Mouse (Mus musculus) MEL (cell line): ENCODE data around the gene Srxn1. TPM values are rescaled to one million over a fixed set of nuclear protein-coding genes. Genes with fewer than 3 reads are reported as not detected.
"Not testable (repeated sequence)": the region's sequence is repeated elsewhere in the genome, so short reads cannot be mapped to it uniquely, and the experiment has no call there.

ENCODE experiments used
- DNase-seq: peaks from one replicate; pipeline ENCODE4 v3.0.0; 2011; ENCODE audit warnings: low read depth, low spot score
- H3K27ac ChIP-seq: 2 replicates; pipeline ENCODE4 v1.5.1; 2012; ENCODE audit warnings: low read depth, mild to moderate bottlenecking, control low read depth, low read length, moderate library complexity; ENCODE audit not compliant: control insufficient read depth
- H3K27me3 ChIP-seq, 2 experiments: fragments of 150-350 bp in 1 of 2; sonication (generic) in 1 of 2; 2 replicates each; pipeline ENCODE4 v1.6.1; 2012; ENCODE audit warnings: low read length in 2 of 2, mild to moderate bottlenecking in 2 of 2, improper control_type of control experiment in 1 of 2, moderate library complexity in 1 of 2; ENCODE audit not compliant: insufficient read depth in 2 of 2, control insufficient read depth in 1 of 2
- H3K36me3 ChIP-seq, 2 experiments: 2 replicates each; pipeline ENCODE4 v1.6.1; 2012 to 2014; ENCODE audit warnings: low read length in 2 of 2, improper control_type of control experiment in 1 of 2, inconsistent platforms in 1 of 2, mild to moderate bottlenecking in 1 of 2; ENCODE audit not compliant: insufficient read depth in 2 of 2, control insufficient read depth in 1 of 2
- H3K4me1 ChIP-seq, 2 experiments: fragments of 150-350 bp in 1 of 2; sonication (generic) in 1 of 2; 2 replicates each; pipeline ENCODE4 v1.6.1; 2012; ENCODE audit warnings: low read length in 2 of 2, improper control_type of control experiment in 1 of 2, mild to moderate bottlenecking in 1 of 2; ENCODE audit not compliant: insufficient read depth in 2 of 2, control insufficient read depth in 1 of 2
- H3K4me3 ChIP-seq, 2 experiments: fragments of 150-350 bp in 1 of 2; sonication (generic) in 1 of 2; 2 replicates each; pipeline ENCODE4 v1.5.1; 2012; ENCODE audit warnings: low read depth in 2 of 2, low read length in 2 of 2, mild to moderate bottlenecking in 2 of 2, moderate library complexity in 2 of 2, control low read depth in 1 of 2, improper control_type of control experiment in 1 of 2; ENCODE audit not compliant: control insufficient read depth in 1 of 2, insufficient read depth in 1 of 2
- H3K79me2 ChIP-seq: 2 replicates; pipeline ENCODE4 v1.6.1; 2012; ENCODE audit warnings: mild to moderate bottlenecking, low read length, moderate library complexity; ENCODE audit not compliant: control insufficient read depth, poor library complexity, insufficient read depth
- H3K9ac ChIP-seq: 2 replicates; pipeline ENCODE4 v1.6.1; 2012; ENCODE audit warnings: low read depth, mild to moderate bottlenecking, control low read depth, low read length, moderate library complexity; ENCODE audit not compliant: control insufficient read depth, poor library complexity, severe bottlenecking
- H3K9me3 ChIP-seq: fragments of 150-350 bp; sonication (generic); replicated peaks from 2 replicates; pipeline ENCODE4 v1.6.1; 2012; ENCODE audit warnings: mild to moderate bottlenecking, low read length, improper control_type of control experiment, moderate library complexity; ENCODE audit not compliant: insufficient read depth
- CHD1 ChIP-seq: IDR thresholded peaks from 2 replicates; pipeline ENCODE4 v1.6.1; 2012; ENCODE audit warnings: low read depth, mild to moderate bottlenecking, inconsistent platforms, low read length, improper control_type of control experiment
- CTCF ChIP-seq, 3 experiments: IDR thresholded peaks in 2 of 3; conservative IDR thresholded peaks in 1 of 3; 2 replicates each; pipeline ENCODE4 v1.5.1; 2011 to 2012; ENCODE audit warnings: low read length in 3 of 3, low read depth in 2 of 3, mild to moderate bottlenecking in 2 of 3, improper control_type of control experiment in 1 of 3, inconsistent platforms in 1 of 3, mixed read lengths in 1 of 3, moderate library complexity in 1 of 3; ENCODE audit not compliant: control insufficient read depth in 1 of 3, insufficient read depth in 1 of 3, poor library complexity in 1 of 3, severe bottlenecking in 1 of 3
- ETS1 ChIP-seq: IDR thresholded peaks from 2 replicates; pipeline ENCODE4 v1.6.1; 2012; ENCODE audit warnings: low read depth, mild to moderate bottlenecking, inconsistent platforms, low read length, improper control_type of control experiment, moderate library complexity
- GABPA ChIP-seq: IDR thresholded peaks from 2 replicates; pipeline ENCODE4 v1.6.1; 2012; ENCODE audit warnings: low read depth, mild to moderate bottlenecking, inconsistent platforms, low read length, improper control_type of control experiment, moderate library complexity
- GATA1 ChIP-seq: IDR thresholded peaks from 2 replicates; pipeline ENCODE4 v1.6.1; 2011; ENCODE audit warnings: low read depth, low read length, improper control_type of control experiment
- KAT2A ChIP-seq: conservative IDR thresholded peaks from 2 replicates; pipeline ENCODE4 v1.6.1; 2012; ENCODE audit warnings: low read depth, low read length, improper control_type of control experiment, inconsistent platforms
- MAX ChIP-seq: IDR thresholded peaks from 2 replicates; pipeline ENCODE4 v1.6.1; 2011; ENCODE audit warnings: low read length, improper control_type of control experiment
- MAZ ChIP-seq: IDR thresholded peaks from 2 replicates; pipeline ENCODE4 v1.6.1; 2012; ENCODE audit warnings: low read depth, mild to moderate bottlenecking, inconsistent platforms, low read length, improper control_type of control experiment
- MYB ChIP-seq: IDR thresholded peaks from 2 replicates; pipeline ENCODE4 v1.6.1; 2011; ENCODE audit warnings: mild to moderate bottlenecking, low read depth, low read length, improper control_type of control experiment
- NRF1 ChIP-seq: IDR thresholded peaks from 2 replicates; pipeline ENCODE4 v1.6.1; 2014; ENCODE audit warnings: low read depth, mild to moderate bottlenecking, inconsistent platforms, low read length, improper control_type of control experiment, moderate library complexity; ENCODE audit not compliant: poor library complexity, insufficient read depth, severe bottlenecking
- POLR2AphosphoS5 ChIP-seq: IDR thresholded peaks from 2 replicates; pipeline ENCODE4 v1.6.1; 2012; ENCODE audit warnings: low read depth, borderline replicate concordance, mild to moderate bottlenecking, inconsistent platforms, low read length, moderate library complexity, mixed read lengths
- RAD21 ChIP-seq: IDR thresholded peaks from 2 replicates; pipeline ENCODE4 v1.6.1; 2011; ENCODE audit warnings: mild to moderate bottlenecking, low read depth, low read length, improper control_type of control experiment
- RCOR1 ChIP-seq: IDR thresholded peaks from 2 replicates; pipeline ENCODE4 v1.6.1; 2012; ENCODE audit warnings: low read depth, mild to moderate bottlenecking, inconsistent platforms, low read length, improper control_type of control experiment
- SMC3 ChIP-seq: IDR thresholded peaks from 2 replicates; pipeline ENCODE4 v1.6.1; 2011; ENCODE audit warnings: low read depth, low read length, improper control_type of control experiment
- TBP ChIP-seq: IDR thresholded peaks from 2 replicates; pipeline ENCODE4 v1.8.0; 2011; ENCODE audit warnings: low read depth, low read length, improper control_type of control experiment
- TCF12 ChIP-seq: IDR thresholded peaks from 2 replicates; pipeline ENCODE4 v1.6.1; 2014; ENCODE audit warnings: low read depth, mild to moderate bottlenecking, inconsistent platforms, low read length, improper control_type of control experiment, moderate library complexity
- USF2 ChIP-seq, 2 experiments: IDR thresholded peaks; 2 replicates each; pipeline ENCODE4 v1.6.1; 2011 to 2012; ENCODE audit warnings: improper control_type of control experiment in 2 of 2, low read length in 2 of 2, borderline replicate concordance in 1 of 2, inconsistent platforms in 1 of 2, low read depth in 1 of 2, mild to moderate bottlenecking in 1 of 2; ENCODE audit not compliant: insufficient read depth in 1 of 2
- ZC3H11A ChIP-seq: IDR thresholded peaks from 2 replicates; pipeline ENCODE4 v1.6.1; 2012; ENCODE audit warnings: low read depth, mild to moderate bottlenecking, inconsistent platforms, low read length, improper control_type of control experiment
- ZKSCAN1 ChIP-seq: IDR thresholded peaks from 2 replicates; pipeline ENCODE4 v1.6.1; 2012; ENCODE audit warnings: low read depth, mild to moderate bottlenecking, inconsistent platforms, low read length, improper control_type of control experiment, moderate library complexity
- polyA plus RNA-seq, 2 experiments: library from polyadenylated mRNA; stranded (reverse) in 1 of 2; unstranded in 1 of 2; fragments of >175 nt in 1 of 2; fragments of >200 nt in 1 of 2; gene quantifications; 2 replicates each; pipeline versions ENCODE4 v1.2.1 to v1.2.4; 2012; ENCODE audit warnings: low replicate concordance in 2 of 2, low read depth in 1 of 2; ENCODE audit not compliant: insufficient read length in 2 of 2, insufficient read depth in 1 of 2, missing spikeins in 1 of 2
- total RNA-seq: library from RNA; depleted of rRNA; stranded (reverse); fragments of 300-350 nt; gene quantifications from 2 replicates; pipeline ENCODE4 v1.2.3, GENCODE M21; 2012

Gene Srxn1
- total and polyA plus RNA-seq, 3 experiments: 31.3 to 48.6 TPM; not detected in 1

GRCm38 (mm10) chr2:152057252-152057563, 48.1 kb upstream of the Srxn1 start:
- TF ChIP-seq TCF12 (no peak), ETS1 (no peak), GABPA (no peak), NRF1 (no peak), MYB (no peak), RAD21 (no peak), GATA1 (no peak), ZKSCAN1 (no peak), MAZ (no peak)
- no peak overlapping the region for H3K9ac ChIP-seq
- peaks cover 7 to 18% of the 10 kb centered on the region in 2 experiments for H3K27me3 ChIP-seq
- DNase-seq: no peak
- no peaks in the 10 kb centered on the region for H3K36me3 ChIP-seq
- no peaks in the 10 kb centered on the region for H3K4me1 ChIP-seq
- H3K79me2 ChIP-seq: no peaks in the 10 kb centered on the region
- no peak overlapping the region for H3K27ac ChIP-seq
- no peak overlapping the region for H3K4me3 ChIP-seq
- H3K9me3 ChIP-seq: no peaks in the 10 kb centered on the region

GRCm38 (mm10) chr2:152062817-152063216, 42.5 kb upstream of the Srxn1 start:
- not testable (repeated sequence) for H3K9me3 ChIP-seq, H3K27ac ChIP-seq, H3K4me3 ChIP-seq, H3K9ac ChIP-seq, H3K27me3 ChIP-seq, H3K79me2 ChIP-seq, H3K36me3 ChIP-seq, DNase-seq, H3K4me1 ChIP-seq
- peak; percentile 68; the same call in 1 of the 2 replicates for TF ChIP-seq POLR2AphosphoS5

GRCm38 (mm10) chr2:152068660-152069433, 36.5 kb upstream of the Srxn1 start:
- Histone ChIP-seq H3K79me2 (no peaks in the 10 kb centered on the region), H3K9me3 (no peaks in the 10 kb centered on the region), H3K9ac (no peak overlapping the region), H3K4me1 (no peaks in the 10 kb centered on the region), H3K36me3 (no peaks in the 10 kb centered on the region), H3K4me3 (no peak overlapping the region), H3K27me3 (peaks cover 9% of the 10 kb centered on the region in 2 experiments; a peak in 3 of 4 replicates), H3K27ac (no peak overlapping the region)
- no peak for TF ChIP-seq GABPA
- TF ChIP-seq KAT2A: no peak
- TF ChIP-seq CHD1: no peak
- TF ChIP-seq MAX: no peak
- TF ChIP-seq RCOR1: no peak
- TF ChIP-seq CTCF (IDR thresholded peaks at IDR 0.05 in 2 of 3, conservative IDR thresholded peaks at IDR 0.05 in 1 of 3; ENCODE audit: control insufficient read depth in 1 of 3, insufficient read depth in 1 of 3, low read depth in 2 of 3, low read length in 3 of 3, poor library complexity in 1 of 3, severe bottlenecking in 1 of 3): no peak
- TF ChIP-seq SMC3: no peak
- TF ChIP-seq POLR2AphosphoS5: no peak
- no peak for TF ChIP-seq USF2 (IDR thresholded peaks at IDR 0.05; ENCODE audit: borderline replicate concordance in 1 of 2, insufficient read depth in 1 of 2, low read depth in 1 of 2, low read length in 2 of 2)
- no peak for TF ChIP-seq NRF1
- TF ChIP-seq TBP: no peak
- TF ChIP-seq ZC3H11A: no peak
- no peak for DNase-seq
